Mouse (Mus musculus): ENCODE measurements around the gene Kcnq1. TPM values are rescaled to one million over a fixed set of nuclear protein-coding genes. Genes with fewer than 3 reads are reported as not detected.

The Kcnq1 gene
- total and polyA plus RNA-seq, 2 experiments from 2014 or later = 1.00 to 2.0 TPM

GRCm38 (mm10) chr7:143338690-143339089, 232.5 kb downstream of the Kcnq1 start:
- no peak for TF ChIP-seq CTCF (IDR thresholded peaks at IDR 0.05; ENCODE audit: low read depth)
- H3K36me3 ChIP-seq (ENCODE audit: insufficient read depth) = no peaks in the 10 kb centered on the region
- WGBS = 64% methylated on average over 4 of the region's 4 CpGs
- H3K9me3 ChIP-seq (ENCODE audit: low read length) = no peaks in the 10 kb centered on the region
- no peaks in the 10 kb centered on the region; the same call in 1 of the 2 replicates for H3K27me3 ChIP-seq (ENCODE audit: insufficient read depth, low read length)
- no peak overlapping the region for H3K27ac ChIP-seq (ENCODE audit: low read depth, low read length)
- H3K9ac ChIP-seq = no peak overlapping the region
- H3K4me2 ChIP-seq (ENCODE audit: low read depth) = no peak overlapping the region
- H3K4me3 ChIP-seq (ENCODE audit: low read depth, low read length) = no peak overlapping the region
- no peaks in the 10 kb centered on the region for H3K4me1 ChIP-seq (ENCODE audit: insufficient read depth)
- ATAC-seq (no peak), DNase-seq (no peak)

GRCm38 (mm10) chr7:143340601-143341281, 234.6 kb downstream of the Kcnq1 start:
- H3K4me3 ChIP-seq (ENCODE audit: low read depth, low read length) = no peak overlapping the region
- ATAC-seq = peak; percentile 55; the same call in 1 of the 2 replicates
- TF ChIP-seq CTCF (IDR thresholded peaks at IDR 0.05; ENCODE audit: low read depth) = no peak
- H3K9me3 ChIP-seq (ENCODE audit: low read length) = no peaks in the 10 kb centered on the region
- H3K9ac ChIP-seq = no peak overlapping the region
- H3K27me3 ChIP-seq (ENCODE audit: insufficient read depth, low read length) = no peaks in the 10 kb centered on the region; the same call in none of the 2 replicates
- peak; percentile 39 for DNase-seq
- 15% methylated on average over 15 of the region's 15 CpGs for WGBS
- H3K27ac ChIP-seq (ENCODE audit: low read depth, low read length) = no peak overlapping the region
- H3K4me2 ChIP-seq (ENCODE audit: low read depth) = no peak overlapping the region
- H3K4me1 ChIP-seq (ENCODE audit: insufficient read depth) = no peaks in the 10 kb centered on the region
- H3K36me3 ChIP-seq (ENCODE audit: insufficient read depth) = no peaks in the 10 kb centered on the region

- no peaks in the 10 kb centered on the region; the same call in none of the 2 replicates for H3K27me3 ChIP-seq (ENCODE audit: insufficient read depth, low read length)
- no peak for ATAC-seq
- no peak overlapping the region for H3K4me2 ChIP-seq (ENCODE audit: low read depth)
- WGBS = 54% methylated on average over 3 of the region's 3 CpGs
- no peaks in the 10 kb centered on the region for H3K9me3 ChIP-seq (ENCODE audit: low read length)
- no peak for DNase-seq
- no peak overlapping the region for H3K4me3 ChIP-seq (ENCODE audit: low read depth, low read length)
- no peaks in the 10 kb centered on the region for H3K36me3 ChIP-seq (ENCODE audit: insufficient read depth)
- H3K4me1 ChIP-seq (ENCODE audit: insufficient read depth) = no peaks in the 10 kb centered on the region
- no peak overlapping the region for H3K9ac ChIP-seq
- no peak for TF ChIP-seq CTCF (IDR thresholded peaks at IDR 0.05; ENCODE audit: low read depth)
- H3K27ac ChIP-seq (ENCODE audit: low read depth, low read length) = no peak overlapping the region
Measured at GRCm38 (mm10) chr7:143341301-143341980, 235.3 kb downstream of the Kcnq1 start.

- Histone ChIP-seq H3K9ac (no peak overlapping the region), H3K9me3 (ENCODE audit: low read length) (no peaks in the 10 kb centered on the region), H3K27me3 (ENCODE audit: insufficient read depth, low read length) (peaks cover 3% of the 10 kb centered on the region), H3K4me1 (ENCODE audit: insufficient read depth) (no peaks in the 10 kb centered on the region), H3K4me2 (ENCODE audit: low read depth) (no peak overlapping the region; the same call in 1 of the 2 replicates), H3K36me3 (ENCODE audit: insufficient read depth) (no peaks in the 10 kb centered on the region), H3K4me3 (ENCODE audit: low read depth, low read length) (no peak overlapping the region), H3K27ac (ENCODE audit: low read depth, low read length) (no peak overlapping the region)
- ATAC-seq (no peak), DNase-seq (peak; percentile 46)
- no peak for TF ChIP-seq CTCF (IDR thresholded peaks at IDR 0.05; ENCODE audit: low read depth)
- WGBS = 7% methylated on average over 12 of the region's 12 CpGs
Measured at GRCm38 (mm10) chr7:143343781-143344306, 237.7 kb downstream of the Kcnq1 start.

- H3K36me3 ChIP-seq (ENCODE audit: insufficient read depth) = no peaks in the 10 kb centered on the region
- ATAC-seq (no peak), DNase-seq (no peak)
- no peaks in the 10 kb centered on the region for H3K9me3 ChIP-seq (ENCODE audit: low read length)
- H3K9ac ChIP-seq = no peak overlapping the region
- WGBS = 79% methylated on average over 7 of the region's 7 CpGs
- no peaks in the 10 kb centered on the region for H3K4me1 ChIP-seq (ENCODE audit: insufficient read depth)
- H3K4me3 ChIP-seq (ENCODE audit: low read depth, low read length) = no peak overlapping the region
- no peak overlapping the region for H3K27ac ChIP-seq (ENCODE audit: low read depth, low read length)
- no peak for TF ChIP-seq CTCF (IDR thresholded peaks at IDR 0.05; ENCODE audit: low read depth)
- peaks cover 7% of the 10 kb centered on the region; the same call in 1 of the 2 replicates for H3K27me3 ChIP-seq (ENCODE audit: insufficient read depth, low read length)
- no peak overlapping the region for H3K4me2 ChIP-seq (ENCODE audit: low read depth)
Measured at GRCm38 (mm10) chr7:143349287-143349686, 243.1 kb downstream of the Kcnq1 start.

- H3K9me3 ChIP-seq (ENCODE audit: low read length) = no peaks in the 10 kb centered on the region
- H3K4me2 ChIP-seq (ENCODE audit: low read depth) = no peak overlapping the region
- no peak overlapping the region for H3K4me3 ChIP-seq (ENCODE audit: low read depth, low read length)
- ATAC-seq (no peak), DNase-seq (no peak)
- no peaks in the 10 kb centered on the region for H3K4me1 ChIP-seq (ENCODE audit: insufficient read depth)
- no peaks in the 10 kb centered on the region for H3K36me3 ChIP-seq (ENCODE audit: insufficient read depth)
- no peak for TF ChIP-seq CTCF (IDR thresholded peaks at IDR 0.05; ENCODE audit: low read depth)
- H3K9ac ChIP-seq = no peak overlapping the region
- WGBS = 89% methylated on average over 1 of the region's 1 CpGs
- peaks cover 7% of the 10 kb centered on the region; the same call in 1 of the 2 replicates for H3K27me3 ChIP-seq (ENCODE audit: insufficient read depth, low read length)
- H3K27ac ChIP-seq (ENCODE audit: low read depth, low read length) = no peak overlapping the region
Measured at GRCm38 (mm10) chr7:143349848-143350247, 243.7 kb downstream of the Kcnq1 start.

- no peaks in the 10 kb centered on the region for H3K4me1 ChIP-seq (ENCODE audit: insufficient read depth)
- WGBS = 78% methylated on average over 5 of the region's 5 CpGs
- H3K9me3 ChIP-seq (ENCODE audit: low read length) = no peaks in the 10 kb centered on the region
- DNase-seq = no peak
- no peak overlapping the region for H3K4me3 ChIP-seq (ENCODE audit: low read depth, low read length)
- H3K4me2 ChIP-seq (ENCODE audit: low read depth) = no peak overlapping the region
- peaks cover 25% of the 10 kb centered on the region; the same call in 1 of the 2 replicates for H3K27me3 ChIP-seq (ENCODE audit: insufficient read depth, low read length)
- H3K36me3 ChIP-seq (ENCODE audit: insufficient read depth) = no peaks in the 10 kb centered on the region
- TF ChIP-seq CTCF (IDR thresholded peaks at IDR 0.05; ENCODE audit: low read depth) = no peak
- H3K9ac ChIP-seq = no peak overlapping the region
- H3K27ac ChIP-seq (ENCODE audit: low read depth, low read length) = no peak overlapping the region
- ATAC-seq = no peak
Measured at GRCm38 (mm10) chr7:143355831-143356230, 249.7 kb downstream of the Kcnq1 start.
